Mouse (Mus musculus) stomach, embryonic 14.5 days (tissue): ENCODE data around the gene Rbks. TPM values are rescaled to one million over a fixed set of nuclear protein-coding genes. Genes with fewer than 3 reads are reported as not detected.
"Not testable (repeated sequence)": the region's sequence is repeated elsewhere in the genome, so short reads cannot be mapped to it uniquely, and the experiment has no call there.

Experiments used
- ATAC-seq: fragments of 200-750 bp; cut with Nextera tagmentation; 2 replicates; pipeline ENCODE4 v1.8.0; 2017; ENCODE audit warnings: low read depth, moderate TSS enrichment; ENCODE audit not compliant: insufficient number of reproducible peaks, insufficient read depth, low FRiP score
- H3K27ac ChIP-seq: fragments of 300-500 bp; sonication (generic); 2 replicates; pipeline ENCODE4 v1.5.1; 2014; ENCODE audit warnings: mild to moderate bottlenecking, low read length, moderate library complexity, mixed read lengths
- H3K27me3 ChIP-seq: fragments of 300-500 bp; sonication (generic); 2 replicates; pipeline ENCODE4 v1.6.1; 2014; ENCODE audit warnings: low read length, control low read depth, mixed read lengths; ENCODE audit not compliant: control insufficient read depth, insufficient read depth
- H3K36me3 ChIP-seq: fragments of 300-500 bp; sonication (generic); 2 replicates; pipeline ENCODE4 v1.6.1; 2014; ENCODE audit warnings: mild to moderate bottlenecking, control low read depth, low read length, moderate library complexity, mixed read lengths; ENCODE audit not compliant: control insufficient read depth, insufficient read depth
- H3K4me1 ChIP-seq: fragments of 300-500 bp; sonication (generic); 2 replicates; pipeline ENCODE4 v1.6.1; 2014; ENCODE audit warnings: low read length, control low read depth, mixed read lengths; ENCODE audit not compliant: control insufficient read depth, insufficient read depth
- H3K4me2 ChIP-seq: fragments of 300-500 bp; sonication (generic); replicated peaks from 2 replicates; pipeline ENCODE4 v1.6.1; 2014; ENCODE audit warnings: low read depth, low read length, control low read depth
- H3K4me3 ChIP-seq: fragments of 300-500 bp; sonication (generic); 2 replicates; pipeline ENCODE4 v1.5.1; 2014; ENCODE audit warnings: low read depth, low read length, control low read depth
- H3K9ac ChIP-seq: fragments of 300-500 bp; sonication (generic); replicated peaks from 2 replicates; pipeline ENCODE4 v1.6.1; 2014; ENCODE audit warnings: low read depth, mild to moderate bottlenecking, control low read depth, low read length, moderate library complexity, mixed read lengths
- H3K9me3 ChIP-seq: fragments of 300-500 bp; sonication (generic); 2 replicates; pipeline ENCODE4 v1.6.1; 2016; ENCODE audit warnings: low read depth, low read length, control low read depth; ENCODE audit not compliant: control insufficient read depth
- WGBS: fragments of 180-500 bp; shearing (Covaris S2); extraction: QIAGEN DNeasy Blood & Tissue Kit; methylation state at CpG from one replicate; pipeline ENCODE4 v1.1.7; 2014; 5-methylcytosine and 5-hydroxymethylcytosine counted together
- polyA plus RNA-seq: library from polyadenylated mRNA; unstranded; fragments of >200 nt; fragmentation: Nextera tagmentation; extraction: Ambion mirVana; gene quantifications from 2 replicates; pipeline ENCODE4 v1.2.1, GENCODE M21; 2014

The Rbks gene
- polyA plus RNA-seq, 1 experiment from 2014 or later, result 2.2 TPM

DNA sequence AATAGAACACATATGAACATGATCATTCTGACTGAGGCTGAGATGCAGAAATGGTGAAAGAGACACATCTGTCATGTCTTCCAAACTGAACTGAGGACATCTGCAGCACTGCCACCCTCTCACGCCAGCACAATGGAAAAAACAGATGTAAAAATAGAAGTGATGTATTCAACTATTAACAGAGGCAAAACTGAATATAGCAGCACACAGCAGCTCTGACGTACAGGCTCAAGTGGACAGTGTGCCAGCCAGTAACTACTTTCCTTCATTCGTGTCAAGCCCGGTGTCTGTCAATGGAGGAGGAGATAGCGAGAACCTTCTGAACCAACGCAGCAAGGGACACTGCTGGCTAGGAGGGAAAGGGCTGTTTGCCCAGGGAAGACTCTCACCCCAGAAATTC, 52.6 kb downstream of the Rbks start:
- no peak for ATAC-seq
- Histone ChIP-seq H3K4me2 (no peak overlapping the region), H3K27ac (no peak overlapping the region), H3K9me3 (no peaks in the 10 kb centered on the region), H3K4me3 (no peak overlapping the region), H3K4me1 (no peaks in the 10 kb centered on the region), H3K36me3 (no peaks in the 10 kb centered on the region), H3K9ac (no peak overlapping the region), H3K27me3 (no peaks in the 10 kb centered on the region)
- 81% methylated on average over 6 of the region's 6 CpGs for WGBS

DNA sequence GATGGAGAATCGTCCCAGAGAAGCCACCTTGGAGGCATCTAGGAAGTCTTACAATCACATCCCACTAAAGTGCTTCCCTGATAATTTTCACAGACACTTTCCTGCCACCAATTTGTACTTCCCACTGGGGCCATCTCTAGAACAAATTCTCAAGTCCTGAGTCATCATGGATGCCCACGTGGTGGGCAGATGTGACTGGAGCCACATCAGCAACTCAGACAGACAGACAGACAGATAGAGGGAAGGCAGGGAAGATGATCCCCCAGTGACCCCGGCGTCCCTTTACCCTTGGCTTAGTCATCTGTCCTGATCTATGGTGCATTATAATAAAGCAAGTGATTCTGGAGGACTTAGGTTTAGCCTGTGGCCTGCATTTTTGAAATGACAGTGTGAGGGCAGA, 53.2 kb downstream of the Rbks start:
- H3K4me3 ChIP-seq, result no peak overlapping the region
- H3K9me3 ChIP-seq, result no peaks in the 10 kb centered on the region
- ATAC-seq, result no peak
- H3K27ac ChIP-seq, result no peak overlapping the region
- no peak overlapping the region for H3K4me2 ChIP-seq
- no peaks in the 10 kb centered on the region for H3K4me1 ChIP-seq
- 73% methylated on average over 4 of the region's 4 CpGs for WGBS
- no peaks in the 10 kb centered on the region for H3K27me3 ChIP-seq
- H3K36me3 ChIP-seq, result no peaks in the 10 kb centered on the region
- H3K9ac ChIP-seq, result no peak overlapping the region

DNA sequence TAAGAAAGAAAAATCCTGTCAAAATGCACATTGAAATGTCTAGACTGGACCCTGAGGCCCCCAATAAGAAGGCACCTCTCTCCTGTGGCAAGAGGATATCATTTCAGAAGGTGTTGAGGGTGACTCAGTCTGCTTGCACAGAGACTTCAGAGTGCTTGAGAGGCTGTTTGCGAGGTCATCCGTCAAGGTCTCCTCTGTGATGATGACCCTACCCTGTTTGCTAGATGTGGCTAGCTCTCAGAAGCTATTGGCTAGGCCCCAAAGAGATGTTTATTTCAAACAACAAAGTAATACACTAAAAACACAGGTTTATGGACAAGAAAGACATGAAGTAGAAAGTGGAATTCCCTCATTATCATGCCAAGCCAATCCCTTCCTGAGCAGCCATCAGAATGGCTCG, 55.1 kb downstream of the Rbks start:
- Histone ChIP-seq H3K27ac (no peak overlapping the region), H3K9ac (no peak overlapping the region), H3K4me1 (no peaks in the 10 kb centered on the region), H3K4me3 (no peak overlapping the region), H3K4me2 (no peak overlapping the region), H3K27me3 (no peaks in the 10 kb centered on the region), H3K36me3 (no peaks in the 10 kb centered on the region), H3K9me3 (no peaks in the 10 kb centered on the region)
- ATAC-seq, result no peak
- WGBS, result 82% methylated on average over 3 of the region's 3 CpGs

DNA sequence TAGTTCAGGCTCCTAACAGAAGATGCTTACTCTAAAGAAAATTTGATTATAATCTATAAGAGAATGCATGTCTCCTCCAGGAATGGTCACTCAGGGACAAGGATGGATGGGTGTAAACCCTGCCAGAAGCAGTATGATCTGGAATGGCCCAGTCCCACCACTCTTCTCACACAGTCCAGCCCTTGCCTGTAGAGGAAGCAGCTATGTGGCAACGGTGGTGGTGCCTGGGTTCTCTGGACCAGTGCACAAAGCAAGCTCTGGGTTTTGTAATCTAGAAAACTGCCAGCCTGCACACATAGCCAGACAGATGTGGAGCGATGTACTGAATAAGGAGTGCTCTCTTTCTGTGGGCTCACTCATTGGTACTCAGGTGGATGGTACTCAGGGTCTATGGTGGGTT, 56.9 kb downstream of the Rbks start:
- H3K36me3 ChIP-seq, result no peaks in the 10 kb centered on the region
- no peaks in the 10 kb centered on the region for H3K27me3 ChIP-seq
- H3K4me2 ChIP-seq, result no peak overlapping the region
- H3K9me3 ChIP-seq, result no peaks in the 10 kb centered on the region
- no peak overlapping the region for H3K27ac ChIP-seq
- no peak overlapping the region for H3K9ac ChIP-seq
- no peak for ATAC-seq
- no peak overlapping the region for H3K4me3 ChIP-seq
- 92% methylated on average over 2 of the region's 2 CpGs for WGBS
- H3K4me1 ChIP-seq, result peaks cover 16% of the 10 kb centered on the region; the same call in 1 of the 2 replicates

DNA sequence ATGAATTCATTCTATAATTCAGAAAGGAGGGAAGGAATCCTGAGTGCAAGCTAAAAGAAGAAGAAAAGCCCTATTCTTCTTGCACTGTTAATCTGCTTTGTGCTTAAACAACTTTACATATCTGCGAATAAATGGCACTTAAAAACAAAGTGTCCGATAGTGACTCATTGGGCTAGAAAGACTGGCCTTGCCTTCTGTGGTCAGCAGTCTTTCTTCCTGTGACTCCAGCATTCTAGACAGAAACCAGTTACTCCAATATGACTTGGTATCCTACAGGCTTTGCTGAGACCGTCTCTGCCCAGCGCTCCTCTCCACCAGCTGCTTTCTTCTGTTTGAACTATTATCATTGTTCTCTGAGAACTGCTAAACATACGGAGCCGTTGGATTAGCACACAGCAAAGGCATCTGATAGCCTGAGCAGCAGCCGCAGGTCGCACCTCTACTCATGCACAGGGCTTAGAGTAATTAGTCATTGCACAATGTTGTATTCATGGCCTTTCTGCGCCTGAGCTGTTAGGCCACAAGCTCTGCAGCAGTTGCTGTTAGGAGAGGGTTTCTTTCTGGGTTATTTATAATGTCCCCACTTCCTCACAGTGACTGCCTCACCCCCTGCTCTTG, 60.7 kb downstream of the Rbks start:
- peak; percentile 66; the same call in 1 of the 2 replicates for ATAC-seq
- H3K9me3 ChIP-seq, result no peaks in the 10 kb centered on the region
- no peaks in the 10 kb centered on the region for H3K27me3 ChIP-seq
- H3K9ac ChIP-seq, result no peak overlapping the region
- no peak overlapping the region for H3K4me3 ChIP-seq
- peak overlapping the region; percentile 57; the same call in 1 of the 2 replicates for H3K27ac ChIP-seq
- 38% methylated on average over 9 of the region's 9 CpGs for WGBS
- no peaks in the 10 kb centered on the region for H3K36me3 ChIP-seq
- no peak overlapping the region for H3K4me2 ChIP-seq
- peaks cover 21% of the 10 kb centered on the region; the same call in 1 of the 2 replicates for H3K4me1 ChIP-seq

GRCm38 (mm10) chr5:31634679-31635078, 62.7 kb downstream of the Rbks start:
- H3K9me3 ChIP-seq, result no peaks in the 10 kb centered on the region
- H3K27ac ChIP-seq, result no peak overlapping the region
- H3K9ac ChIP-seq, result no peak overlapping the region
- no peaks in the 10 kb centered on the region for H3K27me3 ChIP-seq
- H3K4me3 ChIP-seq, result no peak overlapping the region
- WGBS, result 77% methylated on average over 5 of the region's 5 CpGs
- H3K4me2 ChIP-seq, result no peak overlapping the region
- H3K36me3 ChIP-seq, result no peaks in the 10 kb centered on the region
- ATAC-seq, result no peak
- H3K4me1 ChIP-seq, result peaks cover 21% of the 10 kb centered on the region; the same call in 1 of the 2 replicates

- H3K4me3 ChIP-seq, result no peak overlapping the region
- 71% methylated on average over 4 of the region's 4 CpGs for WGBS
- ATAC-seq, result no peak
These were observed 63.3 kb downstream of the Rbks start for GRCm38 (mm10) chr5:31634161-31634560.

GRCm38 (mm10) chr5:31631169-31631568, 66.3 kb downstream of the Rbks start:
- not testable (repeated sequence) for H3K36me3 ChIP-seq, ATAC-seq, H3K4me3 ChIP-seq, H3K27ac ChIP-seq, H3K9me3 ChIP-seq, H3K4me2 ChIP-seq, H3K9ac ChIP-seq, H3K27me3 ChIP-seq
- peaks cover 11% of the 10 kb centered on the region; the same call in 1 of the 2 replicates for H3K4me1 ChIP-seq
- 94% methylated on average over 4 of the region's 4 CpGs for WGBS

More at GRCm38 (mm10) chr5:31634161-31634560, 63.3 kb downstream of the Rbks start:
- Histone ChIP-seq H3K9me3 (no peaks in the 10 kb centered on the region), H3K36me3 (no peaks in the 10 kb centered on the region), H3K4me2 (no peak overlapping the region), H3K9ac (no peak overlapping the region), H3K27ac (no peak overlapping the region), H3K27me3 (no peaks in the 10 kb centered on the region), H3K4me1 (peaks cover 21% of the 10 kb centered on the region; the same call in 1 of the 2 replicates)

DNA sequence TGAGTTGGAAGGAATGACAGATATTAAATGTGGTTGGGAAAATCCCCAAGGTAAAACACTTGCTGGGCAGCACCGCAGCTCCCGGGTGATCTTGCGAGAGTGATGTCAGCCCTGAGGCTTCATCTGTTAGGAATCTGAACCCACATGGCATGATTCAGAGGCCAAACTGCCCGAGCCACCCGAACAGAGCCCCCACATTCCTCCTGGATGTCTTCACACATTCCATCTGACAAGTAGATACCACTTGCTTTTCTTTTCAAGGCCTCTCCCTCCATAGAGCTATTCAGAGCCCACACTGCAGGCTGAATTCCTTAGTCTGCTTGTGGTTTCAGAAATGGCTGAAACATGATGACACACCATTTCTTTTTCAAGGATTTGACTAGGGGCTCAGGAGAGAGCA, 67.4 kb downstream of the Rbks start:
- H3K36me3 ChIP-seq, result no peaks in the 10 kb centered on the region; the same call in 1 of the 2 replicates
- 29% methylated on average over 5 of the region's 5 CpGs for WGBS
- no peak overlapping the region for H3K9ac ChIP-seq
- H3K27ac ChIP-seq, result peak overlapping the region; percentile 49; the same call in 1 of the 2 replicates
- H3K9me3 ChIP-seq, result no peaks in the 10 kb centered on the region
- H3K27me3 ChIP-seq, result no peaks in the 10 kb centered on the region
- peak; percentile 34; the same call in 1 of the 2 replicates for ATAC-seq
- no peaks in the 10 kb centered on the region for H3K4me1 ChIP-seq
- no peak overlapping the region for H3K4me3 ChIP-seq
- H3K4me2 ChIP-seq, result no peak overlapping the region
